Mouse (Mus musculus) hematopoietic stem cell, adult 5-6 weeks (primary cell): ENCODE results near the gene Otor. TPM values are rescaled to one million over a fixed set of nuclear protein-coding genes. Genes with fewer than 3 reads are reported as not detected.

Experiments
- ATAC-seq, 2 experiments: fragments of 125-278 bp in 1 of 2; replicated peaks in 1 of 2; 2 replicates each; pipeline ENCODE4 v1.8.0; 2016 to 2017; ENCODE audit warnings: inconsistent platforms in 2 of 2, mild to moderate bottlenecking in 2 of 2, moderate number of reproducible peaks in 2 of 2, low read depth in 1 of 2, moderate TSS enrichment in 1 of 2; ENCODE audit not compliant: low FRiP score in 2 of 2, poor library complexity in 2 of 2, severe bottlenecking in 2 of 2, insufficient read depth in 1 of 2, low TSS enrichment in 1 of 2
- total RNA-seq: library from RNA; stranded (forward); fragments of 172-1452, 232-1000 nt; gene quantifications from 2 replicates; pipeline ENCODE4 v1.2.3, GENCODE M21; 2017

Otor gene
- total RNA-seq, result not detected in 2 replicates

- no peak for ATAC-seq
Observed at GRCm38 (mm10) chr2:143078198-143078851, at the start of gene Otor. Gene Otor, plus strand, starts transcription at chr2:143078473.

GRCm38 (mm10) chr2:143031283-143031682 lies 47.0 kb upstream of the Otor start:
- no peak for ATAC-seq

- ATAC-seq, result no peak
Observed at GRCm38 (mm10) chr2:143032378-143033255, 45.7 kb upstream of the Otor start.

- ATAC-seq, result no peak
Observed at GRCm38 (mm10) chr2:143034350-143035085, 43.8 kb upstream of the Otor start.

GRCm38 (mm10) chr2:143035086-143035593 lies 43.1 kb upstream of the Otor start:
- ATAC-seq, result no peak

GRCm38 (mm10) chr2:143041596-143041995 lies 36.7 kb upstream of the Otor start:
- ATAC-seq, result no peak

GRCm38 (mm10) chr2:143055251-143055650 lies 23.0 kb upstream of the Otor start:
- ATAC-seq, result no peak

GRCm38 (mm10) chr2:143056736-143057135 lies 21.5 kb upstream of the Otor start:
- no peak for ATAC-seq

- peak in 1 of 2 experiments; percentile 42; a peak in 2 of 4 replicates for ATAC-seq
Observed at GRCm38 (mm10) chr2:143062432-143062811, 15.9 kb upstream of the Otor start.

- ATAC-seq, result peak; percentile 97 to 99
Observed at GRCm38 (mm10) chr2:143062812-143063792, 15.2 kb upstream of the Otor start, which contains the start of gene Snrpb2. Gene Snrpb2, plus strand, starts transcription at chr2:143063039.

GRCm38 (mm10) chr2:143065914-143066313 lies 12.4 kb upstream of the Otor start:
- ATAC-seq, result no peak

GRCm38 (mm10) chr2:143081693-143082092 lies 3.4 kb downstream of the Otor start:
- peak; percentile 44 to 51; a peak in 3 of 4 replicates for ATAC-seq

GRCm38 (mm10) chr2:143084852-143085397 lies 6.7 kb downstream of the Otor start:
- ATAC-seq, result no peak; a peak in 1 of 4 replicates

GRCm38 (mm10) chr2:143089866-143090265 lies 11.6 kb downstream of the Otor start:
- no peak for ATAC-seq

GRCm38 (mm10) chr2:143093726-143094125 lies 15.5 kb downstream of the Otor start:
- peak; percentile 70 to 74 for ATAC-seq

- no peak for ATAC-seq
Observed at GRCm38 (mm10) chr2:143094761-143095160, 16.5 kb downstream of the Otor start.
